Mouse (Mus musculus): ENCODE measurements around the gene Rab25. TPM values are rescaled to one million over a fixed set of nuclear protein-coding genes. Genes with fewer than 3 reads are reported as not detected.

The Rab25 gene
- polyA plus RNA-seq, 1 experiment from 2014 or later = 9.3 TPM

- Histone ChIP-seq H3K27me3 (no peaks in the 10 kb centered on the region), H3K9me3 (no peaks in the 10 kb centered on the region), H3K9ac (0 out of 2 replicates have a peak overlapping the region, but pooled peaks have one; percentile 94), H3K4me3 (peak overlapping the region; percentile 86), H3K27ac (peak overlapping the region; percentile 92), H3K4me2 (replicated peaks) (peak overlapping the region; percentile 99), H3K4me1 (peaks cover 68% of the 10 kb centered on the region), H3K36me3 (peaks cover 11% of the 10 kb centered on the region; the same call in 1 of the 2 replicates)
- ATAC-seq (ENCODE audit: low FRiP score, low read depth) = peak; percentile 42; the same call in 1 of the 2 replicates
- 20% methylated on average over 4 of the region's 4 CpGs for WGBS
Observed at GRCm38 (mm10) chr3:88503505-88503863, 44.6 kb downstream of the Rab25 start.

- WGBS = under 1% methylated on average over 55 of the region's 55 CpGs
- Histone ChIP-seq H3K9me3 (no peaks in the 10 kb centered on the region), H3K4me3 (peak overlapping the region; percentile 86), H3K36me3 (peaks cover 12% of the 10 kb centered on the region; the same call in 1 of the 2 replicates), H3K27ac (peak overlapping the region; percentile 92), H3K27me3 (no peaks in the 10 kb centered on the region), H3K9ac (peak overlapping the region; percentile 94), H3K4me2 (replicated peaks) (peak overlapping the region; percentile 99), H3K4me1 (peaks cover 68% of the 10 kb centered on the region)
- peak; percentile 87 for ATAC-seq (ENCODE audit: low FRiP score, low read depth)
Observed at GRCm38 (mm10) chr3:88502641-88503504, 45.2 kb downstream of the Rab25 start.

- H3K27ac ChIP-seq = peak overlapping the region; percentile 92
- peaks cover 19% of the 10 kb centered on the region for H3K36me3 ChIP-seq
- H3K27me3 ChIP-seq = no peaks in the 10 kb centered on the region
- H3K4me3 ChIP-seq = peak overlapping the region; percentile 86
- H3K9me3 ChIP-seq = no peaks in the 10 kb centered on the region
- peak overlapping the region; percentile 99 for H3K4me2 ChIP-seq (replicated peaks)
- peak overlapping the region; percentile 94 for H3K9ac ChIP-seq
- WGBS = 11% methylated on average over 11 of the region's 11 CpGs
- peaks cover 67% of the 10 kb centered on the region for H3K4me1 ChIP-seq
- no peak for ATAC-seq (ENCODE audit: low FRiP score, low read depth)
Observed at GRCm38 (mm10) chr3:88502031-88502571, 46.0 kb downstream of the Rab25 start.

GRCm38 (mm10) chr3:88501366-88502030 lies 46.6 kb downstream of the Rab25 start:
- H3K9me3 ChIP-seq = no peaks in the 10 kb centered on the region
- H3K4me2 ChIP-seq (replicated peaks) = peak overlapping the region; percentile 99
- peak overlapping the region; percentile 92 for H3K27ac ChIP-seq
- H3K9ac ChIP-seq = peak overlapping the region; percentile 94
- H3K27me3 ChIP-seq = no peaks in the 10 kb centered on the region
- no peak for ATAC-seq (ENCODE audit: low FRiP score, low read depth)
- WGBS = 49% methylated on average over 6 of the region's 6 CpGs
- H3K4me3 ChIP-seq = peak overlapping the region; percentile 86
- peaks cover 19% of the 10 kb centered on the region for H3K36me3 ChIP-seq
- H3K4me1 ChIP-seq = peaks cover 64% of the 10 kb centered on the region

- WGBS = 54% methylated on average over 4 of the region's 4 CpGs
- peaks cover 63% of the 10 kb centered on the region for H3K4me1 ChIP-seq
- H3K4me3 ChIP-seq = peak overlapping the region; percentile 86
- H3K36me3 ChIP-seq = peaks cover 19% of the 10 kb centered on the region
- H3K27ac ChIP-seq = no peak overlapping the region
- no peak for ATAC-seq (ENCODE audit: low FRiP score, low read depth)
- peak overlapping the region; percentile 99 for H3K4me2 ChIP-seq (replicated peaks)
- H3K9ac ChIP-seq = peak overlapping the region; percentile 94; the same call in 1 of the 2 replicates
- no peaks in the 10 kb centered on the region for H3K27me3 ChIP-seq
- H3K9me3 ChIP-seq = no peaks in the 10 kb centered on the region
Observed at GRCm38 (mm10) chr3:88500655-88501365, 47.3 kb downstream of the Rab25 start.

- Histone ChIP-seq H3K36me3 (peaks cover 21% of the 10 kb centered on the region), H3K27me3 (no peaks in the 10 kb centered on the region), H3K4me1 (peaks cover 63% of the 10 kb centered on the region), H3K4me2 (replicated peaks) (peak overlapping the region; percentile 99), H3K9me3 (no peaks in the 10 kb centered on the region), H3K27ac (no peak overlapping the region), H3K4me3 (no peak overlapping the region), H3K9ac (no peak overlapping the region)
- ATAC-seq (ENCODE audit: low FRiP score, low read depth) = no peak
- 87% methylated on average over 7 of the region's 7 CpGs for WGBS
Observed at GRCm38 (mm10) chr3:88500087-88500486, 48.0 kb downstream of the Rab25 start.

GRCm38 (mm10) chr3:88499580-88499979 lies 48.5 kb downstream of the Rab25 start:
- 76% methylated on average over 4 of the region's 4 CpGs for WGBS
- peaks cover 64% of the 10 kb centered on the region for H3K4me1 ChIP-seq
- peaks cover 24% of the 10 kb centered on the region for H3K36me3 ChIP-seq
- H3K9ac ChIP-seq = no peak overlapping the region
- no peak overlapping the region for H3K27ac ChIP-seq
- H3K27me3 ChIP-seq = no peaks in the 10 kb centered on the region
- H3K4me3 ChIP-seq = no peak overlapping the region
- H3K4me2 ChIP-seq (replicated peaks) = no peak overlapping the region
- H3K9me3 ChIP-seq = no peaks in the 10 kb centered on the region
- ATAC-seq (ENCODE audit: low FRiP score, low read depth) = no peak

- Histone ChIP-seq H3K27me3 (no peaks in the 10 kb centered on the region), H3K27ac (peak overlapping the region; percentile 76; the same call in 1 of the 2 replicates), H3K36me3 (peaks cover 24% of the 10 kb centered on the region), H3K4me2 (replicated peaks) (no peak overlapping the region), H3K9me3 (no peaks in the 10 kb centered on the region), H3K4me3 (no peak overlapping the region), H3K9ac (peak overlapping the region; percentile 2; the same call in 1 of the 2 replicates), H3K4me1 (peaks cover 58% of the 10 kb centered on the region)
- WGBS = 79% methylated on average over 10 of the region's 10 CpGs
- ATAC-seq (ENCODE audit: low FRiP score, low read depth) = no peak
Observed at GRCm38 (mm10) chr3:88495741-88496415, 52.2 kb downstream of the Rab25 start.

GRCm38 (mm10) chr3:88494836-88495628 lies 53.1 kb downstream of the Rab25 start:
- Histone ChIP-seq H3K36me3 (peaks cover 23% of the 10 kb centered on the region), H3K4me3 (no peak overlapping the region), H3K9ac (peak overlapping the region; percentile 19; the same call in 1 of the 2 replicates), H3K9me3 (no peaks in the 10 kb centered on the region), H3K27ac (peak overlapping the region; percentile 76), H3K27me3 (no peaks in the 10 kb centered on the region), H3K4me1 (peaks cover 58% of the 10 kb centered on the region), H3K4me2 (replicated peaks) (no peak overlapping the region; the same call in 1 of the 2 replicates)
- ATAC-seq (ENCODE audit: low FRiP score, low read depth) = no peak
- 55% methylated on average over 9 of the region's 9 CpGs for WGBS

GRCm38 (mm10) chr3:88493706-88494582 lies 54.2 kb downstream of the Rab25 start:
- no peak overlapping the region for H3K4me3 ChIP-seq
- no peak for ATAC-seq (ENCODE audit: low FRiP score, low read depth)
- H3K36me3 ChIP-seq = peaks cover 17% of the 10 kb centered on the region
- H3K27ac ChIP-seq = peak overlapping the region; percentile 76; the same call in 1 of the 2 replicates
- H3K9ac ChIP-seq = 0 out of 2 replicates have a peak overlapping the region, but pooled peaks have one; percentile 65
- H3K4me1 ChIP-seq = peaks cover 69% of the 10 kb centered on the region
- H3K4me2 ChIP-seq (replicated peaks) = peak overlapping the region; percentile 79
- WGBS = 79% methylated on average over 11 of the region's 11 CpGs
- H3K9me3 ChIP-seq = no peaks in the 10 kb centered on the region
- no peaks in the 10 kb centered on the region for H3K27me3 ChIP-seq

Measured in limb, embryonic 13.5 days (tissue).